Mouse (Mus musculus) brain, embryonic 14.5 days (tissue): Measurements from ENCODE around the gene Hmga1. TPM values are rescaled to one million over a fixed set of nuclear protein-coding genes. Genes with fewer than 3 reads are reported as not detected.

Experiments used
- DNase-seq: peaks from one replicate; pipeline ENCODE4 v3.0.0-alpha.2; 2011; ENCODE audit warnings: low read depth
- CTCF ChIP-seq: fragments of 200-500 bp; IDR thresholded peaks from 2 replicates; pipeline ENCODE4 v1.5.1; 2012; ENCODE audit warnings: inconsistent platforms, mild to moderate bottlenecking, moderate library complexity, borderline replicate concordance; ENCODE audit not compliant: insufficient read depth, insufficient read length; ENCODE audit errors: extremely low read depth
- POLR2A ChIP-seq: fragments of 200-500 bp; IDR thresholded peaks from 2 replicates; pipeline ENCODE4 v1.6.1; 2012; ENCODE audit warnings: mild to moderate bottlenecking, inconsistent platforms, borderline replicate concordance; ENCODE audit not compliant: poor library complexity, insufficient read depth, insufficient read length, severe bottlenecking; ENCODE audit errors: extremely low read depth
- polyA plus RNA-seq: library from polyadenylated mRNA; depleted of rRNA; stranded (reverse); fragments of >200 nt; gene quantifications from 2 replicates; pipeline ENCODE4 v1.2.3, GENCODE M21; 2012; rRNA removed

Hmga1 gene
- 120 and 130 TPM in 2 replicates for polyA plus RNA-seq

GRCm38 (mm10) chr17:27556315-27557011 lies at the start of gene Hmga1:
Gene Hmga1, plus strand, starts transcription at chr17:27556497.
- TF ChIP-seq CTCF (no peak), POLR2A (peak; percentile 92)

GRCm38 (mm10) chr17:27506871-27507590 lies 49.3 kb upstream of the Hmga1 start:
- TF ChIP-seq POLR2A (no peak), CTCF (no peak)

More at GRCm38 (mm10) chr17:27556315-27557011, at the start of gene Hmga1:
- peak; percentile 96 for DNase-seq

GRCm38 (mm10) chr17:27507591-27507945 lies 48.7 kb upstream of the Hmga1 start:
- no peak for DNase-seq
- no peak for TF ChIP-seq POLR2A
- TF ChIP-seq CTCF, result no peak

More at GRCm38 (mm10) chr17:27506871-27507590, 49.3 kb upstream of the Hmga1 start:
- DNase-seq, result no peak

GRCm38 (mm10) chr17:27508002-27508401 lies 48.3 kb upstream of the Hmga1 start:
- no peak for DNase-seq
- TF ChIP-seq POLR2A, result no peak
- no peak for TF ChIP-seq CTCF

GRCm38 (mm10) chr17:27508513-27508912 lies 47.8 kb upstream of the Hmga1 start:
- TF ChIP-seq CTCF, result no peak
- TF ChIP-seq POLR2A, result no peak
- no peak for DNase-seq

GRCm38 (mm10) chr17:27509056-27509455 lies 47.2 kb upstream of the Hmga1 start:
- TF ChIP-seq POLR2A (no peak), CTCF (no peak)
- no peak for DNase-seq

GRCm38 (mm10) chr17:27510258-27511124 lies 45.8 kb upstream of the Hmga1 start:
- TF ChIP-seq CTCF (no peak), POLR2A (no peak)
- DNase-seq, result no peak

- TF ChIP-seq POLR2A, result no peak
- no peak for TF ChIP-seq CTCF
- DNase-seq, result no peak
Measured at GRCm38 (mm10) chr17:27511125-27511735, 45.1 kb upstream of the Hmga1 start.

- DNase-seq, result peak; percentile 40
- TF ChIP-seq POLR2A (no peak), CTCF (no peak)
Measured at GRCm38 (mm10) chr17:27511865-27512618, 44.3 kb upstream of the Hmga1 start.

- DNase-seq, result no peak
- TF ChIP-seq CTCF, result no peak
- TF ChIP-seq POLR2A, result no peak
Measured at GRCm38 (mm10) chr17:27512619-27513161, 43.6 kb upstream of the Hmga1 start.

GRCm38 (mm10) chr17:27513279-27513915 lies 42.9 kb upstream of the Hmga1 start:
- DNase-seq, result no peak
- TF ChIP-seq CTCF, result no peak
- TF ChIP-seq POLR2A, result no peak
